Mouse (Mus musculus) brain, embryonic 14.5 days (tissue): Measurements from ENCODE around the gene Mcpt9.

Source experiments
- CTCF ChIP-seq: fragments of 200-500 bp; IDR thresholded peaks from 2 replicates; pipeline ENCODE4 v1.5.1; 2012; ENCODE audit warnings: inconsistent platforms, mild to moderate bottlenecking, moderate library complexity, borderline replicate concordance; ENCODE audit not compliant: insufficient read depth, insufficient read length; ENCODE audit errors: extremely low read depth
- POLR2A ChIP-seq: fragments of 200-500 bp; IDR thresholded peaks from 2 replicates; pipeline ENCODE4 v1.6.1; 2012; ENCODE audit warnings: mild to moderate bottlenecking, inconsistent platforms, borderline replicate concordance; ENCODE audit not compliant: poor library complexity, insufficient read depth, insufficient read length, severe bottlenecking; ENCODE audit errors: extremely low read depth

- TF ChIP-seq CTCF (no peak), POLR2A (no peak)
Observed at GRCm38 (mm10) chr14:56013147-56013546, 17.1 kb downstream of the Mcpt9 start.
